Mouse (Mus musculus) left cerebral cortex, adult 2 months (tissue): Measurements from ENCODE around the gene Nav2. TPM values are rescaled to one million over a fixed set of nuclear protein-coding genes. Genes with fewer than 3 reads are reported as not detected.

Experiments used
- DNase-seq, 2 experiments: peaks; one replicate each; pipeline ENCODE4 v3.0.0; 2021 to 2022; ENCODE audit warnings: low spot score in 2 of 2, mixed read lengths in 1 of 2; ENCODE audit errors: extremely low spot score in 1 of 2
- H3K27ac ChIP-seq: fragments of 200-600 bp; 2 replicates; pipeline ENCODE4 v1.8.1; 2022
- H3K4me3 ChIP-seq: fragments of 200-600 bp; 2 replicates; pipeline ENCODE4 v1.8.1; 2022
- CTCF ChIP-seq: fragments of 200-600 bp; IDR thresholded peaks from 2 replicates; pipeline ENCODE4 v1.8.1; 2022; ENCODE audit warnings: antibody characterized with exemption, mild to moderate bottlenecking, moderate library complexity
- intact Hi-C: fragments of 180-260 bp; cut with DNase I; formaldehyde crosslinking; loops from one replicate; pipeline ENCODE4 v1.15.1; 2025
- total RNA-seq, 2 experiments: library from RNA; stranded (reverse); gene quantifications; 2 replicates each; pipeline ENCODE4 v1.2.3; 2021

Nav2 gene
- total RNA-seq, 2 experiments from 2014 or later: 102 to 119 TPM

DNA sequence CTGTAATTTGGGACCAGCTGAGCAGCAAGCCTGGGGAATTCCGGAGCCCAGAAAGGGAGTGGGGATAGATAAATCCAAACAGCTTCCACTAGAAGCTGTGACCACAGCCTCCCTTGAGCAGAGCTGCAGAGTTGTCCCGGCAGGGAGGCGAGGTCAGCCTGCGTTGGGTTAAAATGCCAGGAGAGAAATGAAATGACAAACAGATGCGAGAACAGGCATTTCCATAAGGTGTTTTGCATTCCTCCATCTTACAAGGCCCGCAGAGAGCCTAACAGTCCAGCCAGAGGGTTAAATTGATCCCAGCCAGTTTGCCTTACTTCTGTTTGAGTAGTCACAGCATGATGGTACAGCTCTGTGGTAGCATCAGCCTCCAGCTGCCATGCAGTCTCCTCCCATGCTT lies 309.3 kb downstream of the Nav2 start:
- no peak for DNase-seq
- intact Hi-C loops: no loop called here
- no peak overlapping the region for H3K27ac ChIP-seq
- H3K4me3 ChIP-seq: no peak overlapping the region
- TF ChIP-seq CTCF: no peak

- H3K4me3 ChIP-seq: no peak overlapping the region
- no peak overlapping the region for H3K27ac ChIP-seq
- intact Hi-C loops: no loop called here
- TF ChIP-seq CTCF: no peak
- DNase-seq: no peak
Measured at GRCm38 (mm10) chr7:49225741-49226140, 317.2 kb downstream of the Nav2 start.

- DNase-seq: no peak
- no peak for TF ChIP-seq CTCF
- H3K4me3 ChIP-seq: no peak overlapping the region
- intact Hi-C loops: no loop called here
- no peak overlapping the region for H3K27ac ChIP-seq
Measured at GRCm38 (mm10) chr7:49232969-49233368, 324.5 kb downstream of the Nav2 start.

- Histone ChIP-seq H3K4me3 (no peak overlapping the region), H3K27ac (no peak overlapping the region)
- intact Hi-C loops: no loop called here
- no peak for TF ChIP-seq CTCF
- no peak for DNase-seq
Measured at GRCm38 (mm10) chr7:49234288-49234687, 325.8 kb downstream of the Nav2 start.

- intact Hi-C loops: no loop called here
- Histone ChIP-seq H3K4me3 (no peak overlapping the region), H3K27ac (no peak overlapping the region)
- no peak for TF ChIP-seq CTCF
- DNase-seq: no peak
Measured at GRCm38 (mm10) chr7:49235271-49235681, 326.8 kb downstream of the Nav2 start.

- TF ChIP-seq CTCF: no peak
- Histone ChIP-seq H3K4me3 (no peak overlapping the region), H3K27ac (no peak overlapping the region)
- intact Hi-C loops: no loop called here
- DNase-seq: no peak
Measured at GRCm38 (mm10) chr7:49235821-49236220, 327.3 kb downstream of the Nav2 start.

DNA sequence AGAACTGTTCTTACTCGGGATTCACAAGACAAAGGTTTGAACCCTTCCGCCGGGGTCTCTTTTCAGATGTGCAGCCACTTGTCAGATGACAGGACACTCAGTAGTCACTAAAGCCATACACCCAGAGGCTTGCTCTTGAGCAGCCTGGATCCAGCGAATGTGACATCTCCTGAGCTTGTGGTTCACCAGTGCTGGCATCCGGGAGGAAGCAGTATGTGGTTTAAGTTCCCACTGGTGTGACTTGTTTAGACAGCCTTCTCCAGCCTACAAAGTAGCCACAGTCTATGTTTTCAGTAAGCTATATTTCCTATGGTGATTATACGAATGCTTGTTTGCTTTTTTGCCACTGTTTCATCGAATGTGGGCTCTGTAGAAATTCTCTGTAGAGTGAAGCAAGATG lies 331.9 kb downstream of the Nav2 start:
- intact Hi-C loops: no loop called here
- no peak for DNase-seq
- TF ChIP-seq CTCF: no peak
- Histone ChIP-seq H3K4me3 (no peak overlapping the region), H3K27ac (no peak overlapping the region)

- intact Hi-C loops: no loop called here
- no peak for DNase-seq
- TF ChIP-seq CTCF: no peak
- no peak overlapping the region for H3K4me3 ChIP-seq
- no peak overlapping the region for H3K27ac ChIP-seq
Measured at GRCm38 (mm10) chr7:49241229-49241751, 332.8 kb downstream of the Nav2 start.

- no peak for TF ChIP-seq CTCF
- Histone ChIP-seq H3K27ac (no peak overlapping the region), H3K4me3 (no peak overlapping the region)
- intact Hi-C loops: no loop called here
- DNase-seq: no peak
Measured at GRCm38 (mm10) chr7:49242261-49242660, 333.7 kb downstream of the Nav2 start.

GRCm38 (mm10) chr7:49243079-49243478 lies 334.6 kb downstream of the Nav2 start:
- no peak for TF ChIP-seq CTCF
- intact Hi-C loops: no loop called here
- no peak overlapping the region for H3K4me3 ChIP-seq
- no peak overlapping the region for H3K27ac ChIP-seq
- DNase-seq: no peak

DNA sequence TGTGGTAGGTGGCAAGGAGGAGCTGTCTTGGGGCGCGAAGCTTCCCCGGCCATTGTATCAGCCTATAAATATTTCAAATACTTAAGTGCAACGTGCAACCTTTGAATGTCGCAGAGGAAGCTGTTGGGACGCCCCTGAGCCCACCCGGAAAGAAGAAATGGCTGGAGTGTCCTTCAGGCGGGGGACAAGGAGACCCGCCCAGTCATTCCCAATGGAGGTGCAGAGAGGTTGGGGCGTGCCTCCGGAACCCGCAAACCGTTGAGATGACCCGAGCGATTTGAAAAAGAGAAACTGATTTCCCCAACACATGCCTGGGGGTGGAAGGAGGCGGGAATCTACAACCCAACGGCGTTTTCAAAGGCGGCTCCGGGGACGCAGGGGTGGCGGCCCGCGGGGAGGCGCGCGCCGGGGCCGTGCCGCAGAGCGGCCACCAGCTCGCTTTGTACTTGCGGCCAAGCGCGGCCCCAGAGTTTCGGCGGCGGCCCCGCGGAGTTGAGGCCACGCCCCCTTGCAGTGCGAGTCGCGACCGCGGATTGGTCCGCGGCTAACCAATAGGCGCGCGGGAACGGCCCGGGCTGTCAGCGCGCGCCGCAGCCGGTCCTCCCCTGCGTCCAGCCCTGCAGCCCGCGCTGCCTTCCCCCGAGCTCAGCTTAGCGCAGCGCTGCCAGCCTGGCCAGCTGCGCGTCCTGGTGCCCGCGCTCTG lies 337.2 kb downstream of the Nav2 start:
- H3K4me3 ChIP-seq: peak overlapping the region; percentile 79
- no peak; the same call in 1 of the 2 replicates for TF ChIP-seq CTCF
- intact Hi-C loops: loop anchor here (2.0 kb wide), 2 partner anchors 37 to 99 kb away; no protein-coding TSS in a partner anchor

GRCm38 (mm10) chr7:49246240-49246578 lies 337.7 kb downstream of the Nav2 start:
- H3K4me3 ChIP-seq: peak overlapping the region; percentile 79
- intact Hi-C loops: loop anchor here (2.0 kb wide), 1 partner anchor 99 kb away; no protein-coding TSS in a partner anchor
- TF ChIP-seq CTCF: no peak
- no peak for DNase-seq
- peak overlapping the region; percentile 95 for H3K27ac ChIP-seq

More for the DNA sequence above, 337.2 kb downstream of the Nav2 start:
- peak; percentile 93 to 94 for DNase-seq
- peak overlapping the region; percentile 95 for H3K27ac ChIP-seq
